Mouse (Mus musculus) frontal cortex, adult 2 months (tissue): ENCODE measurements at regions not wholly inside any gene's neighbourhood (a gene's known extent, or its start where the extent isn't known, plus 50 kb on each side); places are given as distances from the start of the nearest gene placed in this dataset.
"Not testable (repeated sequence)": the region's sequence is repeated elsewhere in the genome, so short reads cannot be mapped to it uniquely, and the experiment has no call there.

Experiments
- DNase-seq, 2 experiments: peaks; one replicate each; pipeline ENCODE4 v3.0.0; 2022; ENCODE audit warnings: low spot score in 1 of 2; ENCODE audit errors: extremely low spot score in 1 of 2

- no peak for DNase-seq
These were observed 145.7 kb upstream of the Tmem229a start for GRCm38 (mm10) chr6:25101761-25102160.

GRCm38 (mm10) chr6:25087167-25087566, 131.1 kb upstream of the Tmem229a start:
- peak; percentile 5 to 7 for DNase-seq

- DNase-seq: no peak
These were observed 129.8 kb upstream of the Tmem229a start for GRCm38 (mm10) chr6:25085871-25086270.

GRCm38 (mm10) chr6:25085296-25085695, 129.2 kb upstream of the Tmem229a start:
- DNase-seq: not testable (repeated sequence)

GRCm38 (mm10) chr6:25065913-25066312, 109.8 kb upstream of the Tmem229a start:
- no peak for DNase-seq

GRCm38 (mm10) chr6:25032878-25033509, 76.9 kb upstream of the Tmem229a start:
- DNase-seq: peak in 1 of 2 experiments; percentile 27

- peak in 1 of 2 experiments; percentile 22 for DNase-seq
These were observed 70.9 kb upstream of the Tmem229a start for GRCm38 (mm10) chr6:25026953-25027352.

- peak in 1 of 2 experiments; percentile 77 for DNase-seq
These were observed 64.1 kb upstream of the Tmem229a start for GRCm38 (mm10) chr6:25020005-25020772.

- no peak for DNase-seq
These were observed 57.1 kb upstream of the Tmem229a start for GRCm38 (mm10) chr6:25013288-25013606.

GRCm38 (mm10) chr6:25012376-25013287, 56.5 kb upstream of the Tmem229a start:
- no peak for DNase-seq

GRCm38 (mm10) chr6:25008856-25009255, 52.8 kb upstream of the Tmem229a start:
- DNase-seq: not testable (repeated sequence)
